ENCODE assay signal across 8 mouse cellular contexts in genomic region chr11:76655106-76655505, GRCm38 (mm10). TPM values are rescaled to one million over a fixed set of nuclear protein-coding genes. Genes with fewer than 3 reads are reported as not detected.
A peak's percentile ranks its signal among the peaks of the same experiment; 100 is the strongest.
DNase-seq lines count a peak whose midpoint lies in the region; ATAC-seq and TF ChIP-seq lines count a peak whose summit lies in the region.
"Had no signal": no experiment of that assay in that cellular context is flagged by ENCODE, and none has a peak within 500 bp of the region (broad histone marks: within the 10 kb centered on the region; RNA-seq: fewer than 3 reads in every experiment).

No protein-coding gene starts in this region.

- no peaks in the 10 kb centered on the region for H3K27me3 ChIP-seq in lung, embryonic 14.5 days (ENCODE audit: insufficient read depth, low read length)
- H3K27me3 ChIP-seq in stomach, embryonic 15.5 days (replicated peaks): no peaks in the 10 kb centered on the region

- peak; percentile 73 for TF ChIP-seq CTCF in lung, embryonic 14.5 days (IDR thresholded peaks at IDR 0.05; ENCODE audit: low read depth)

- peak overlapping the region; percentile 52 for H3K4me2 ChIP-seq in lung, embryonic 14.5 days
- H3K4me2 ChIP-seq in stomach, embryonic 15.5 days: peak overlapping the region; percentile 48

- no peaks in the 10 kb centered on the region for H3K4me1 ChIP-seq in brown adipose tissue, adult 24 weeks (ENCODE audit: control insufficient read depth, insufficient read depth, insufficient read length, low read length)
- no peaks in the 10 kb centered on the region for H3K4me1 ChIP-seq in lung, embryonic 14.5 days (ENCODE audit: insufficient read depth)
- no peaks in the 10 kb centered on the region for H3K4me1 ChIP-seq in stomach, embryonic 15.5 days

- H3K36me3 ChIP-seq in lung, embryonic 14.5 days (ENCODE audit: insufficient read depth): no peaks in the 10 kb centered on the region
- H3K36me3 ChIP-seq in stomach, embryonic 15.5 days: no peaks in the 10 kb centered on the region

- peak; percentile 55 for DNase-seq in right cerebral cortex, adult 18-20 months
- DNase-seq in right cerebral cortex, postnatal 25 days: no peak
- DNase-seq in kidney, adult 8-10 months: peak; percentile 9 to 45
- DNase-seq in lung, embryonic 14.5 days: peak; percentile 88

- H3K9me3 ChIP-seq in lung, embryonic 14.5 days (ENCODE audit: low read depth, low read length): no peaks in the 10 kb centered on the region
- H3K9me3 ChIP-seq in stomach, embryonic 15.5 days: no peaks in the 10 kb centered on the region

- peak overlapping the region; percentile 53 for H3K4me3 ChIP-seq in brown adipose tissue, adult 24 weeks (ENCODE audit: insufficient read depth, low read depth, low read length)
- no peak overlapping the region for H3K4me3 ChIP-seq in lung, embryonic 14.5 days (ENCODE audit: low read depth, low read length)
- H3K4me3 ChIP-seq in stomach, embryonic 15.5 days (replicated peaks): peak overlapping the region; percentile 19; the same call in 1 of the 2 replicates

- no peak overlapping the region for H3K27ac ChIP-seq in brown adipose tissue, adult 24 weeks (replicated peaks; ENCODE audit: low read depth, low read length)
- no peak overlapping the region for H3K27ac ChIP-seq in lung, embryonic 14.5 days (ENCODE audit: low read depth)
- H3K27ac ChIP-seq in stomach, embryonic 15.5 days: no peak overlapping the region

- peak; percentile 41; the same call in 1 of the 2 replicates for ATAC-seq in frontal cortex, adult (ENCODE audit: low TSS enrichment)
- ATAC-seq in lung, embryonic 14.5 days (ENCODE audit: insufficient read depth): no peak
- no peak for ATAC-seq in stomach, embryonic 15.5 days (ENCODE audit: insufficient read depth, low FRiP score, low read depth)

- WGBS in lung, embryonic 14.5 days: 6% methylated on average over 10 of the region's 10 CpGs
- WGBS in stomach, embryonic 15.5 days: 5% methylated on average over 10 of the region's 10 CpGs

- H3K9ac ChIP-seq in lung, embryonic 14.5 days: no peak overlapping the region
- no peak overlapping the region for H3K9ac ChIP-seq in stomach, embryonic 15.5 days

RNA-seq across cellular contexts. Expression of gene Bhlha9, which starts 17.2 kb away (rescaled TPM):
- polyA plus RNA-seq in brown adipose tissue, adult 24 weeks (2012; ENCODE audit: insufficient read depth, insufficient read length, missing spikeins): not detected in 2 replicates
- not detected in 2 replicates for polyA plus RNA-seq in lung, embryonic 14.5 days (2014; fragmentation: Nextera tagmentation; extraction: Ambion mirVana)
- polyA plus RNA-seq in stomach, embryonic 15.5 days (2015; fragmentation: Nextera tagmentation; extraction: Ambion mirVana): 0.28 and 0.32 TPM in 2 replicates
- polyA plus RNA-seq: gonadal fat pad, adult 2 months had no signal

RNA-seq across cellular contexts. Expression of gene Trarg1, which starts 24.5 kb away (rescaled TPM):
- 368 and 373 TPM in 2 replicates for polyA plus RNA-seq in brown adipose tissue, adult 24 weeks (2012; ENCODE audit: insufficient read depth, insufficient read length, missing spikeins)
- polyA plus RNA-seq in lung, embryonic 14.5 days (2014; fragmentation: Nextera tagmentation; extraction: Ambion mirVana): 0.07 and 0.16 TPM in 2 replicates
- 0.61 and 0.89 TPM in 2 replicates for polyA plus RNA-seq in stomach, embryonic 15.5 days (2015; fragmentation: Nextera tagmentation; extraction: Ambion mirVana)

RNA-seq across cellular contexts. Expression of gene Abr, which starts 33.0 kb away (rescaled TPM):
- polyA plus RNA-seq in brown adipose tissue, adult 24 weeks (2012; ENCODE audit: insufficient read depth, insufficient read length, missing spikeins): 2.4 and 3.6 TPM in 2 replicates
- polyA plus RNA-seq in lung, embryonic 14.5 days (2014; fragmentation: Nextera tagmentation; extraction: Ambion mirVana): 32.9 and 39.2 TPM in 2 replicates
- 37.4 and 41.8 TPM in 2 replicates for polyA plus RNA-seq in stomach, embryonic 15.5 days (2015; fragmentation: Nextera tagmentation; extraction: Ambion mirVana)

Comparison
In these comparisons a context has a peak if more than half of its experiments do, and no peak if none do; other contexts are left out.
1. RNA of gene Trarg1, which starts 24.5 kb away (polyA plus RNA-seq): 368 to 373 TPM in brown adipose tissue, adult 24 weeks; 0.61 to 0.89 TPM in stomach, embryonic 15.5 days and 0.07 to 0.16 TPM in lung, embryonic 14.5 days; every median in the first group is over 100 times any median in the second.